Mouse (Mus musculus): ENCODE measurements around the gene Gm7145. TPM values are rescaled to one million over a fixed set of nuclear protein-coding genes. Genes with fewer than 3 reads are reported as not detected.
"Not testable (repeated sequence)": the region's sequence is repeated elsewhere in the genome, so short reads cannot be mapped to it uniquely, and the experiment has no call there.

Gene Gm7145
- polyA plus RNA-seq (2015; fragmentation: Nextera tagmentation; extraction: Ambion mirVana): not detected in 2 replicates

GRCm38 (mm10) chr1:117965639-117966038, at the start of gene Gm7145:
TSS of gene Gm7145 (plus strand) at chr1:117965939.
- no peaks in the 10 kb centered on the region for H3K27me3 ChIP-seq
- H3K36me3 ChIP-seq: no peaks in the 10 kb centered on the region
- H3K4me2 ChIP-seq: no peak within 1 kb of the TSS
- no peak within 1 kb of the TSS for H3K4me3 ChIP-seq
- 73% methylated on average over 4 of the region's 4 CpGs for WGBS
- no peak within 1 kb of the TSS for H3K27ac ChIP-seq
- H3K9ac ChIP-seq: no peak within 1 kb of the TSS
- H3K4me1 ChIP-seq: no peaks in the 10 kb centered on the region
- ATAC-seq (ENCODE audit: insufficient number of reproducible peaks, insufficient read depth, low FRiP score, low TSS enrichment, low read depth): no peak
- H3K9me3 ChIP-seq: no peaks in the 10 kb centered on the region

GRCm38 (mm10) chr1:117927715-117928114, 38.0 kb upstream of the Gm7145 start, which contains the start of gene Gm28168:
TSS of gene Gm28168 (plus strand) at chr1:117928015.
- not testable (repeated sequence) for H3K36me3 ChIP-seq; H3K4me3 ChIP-seq; H3K27ac ChIP-seq; H3K27me3 ChIP-seq; H3K9me3 ChIP-seq; H3K4me2 ChIP-seq; H3K4me1 ChIP-seq; ATAC-seq (ENCODE audit: insufficient number of reproducible peaks, insufficient read depth, low FRiP score, low TSS enrichment, low read depth); H3K9ac ChIP-seq
- 68% methylated on average over 1 of the region's 1 CpGs for WGBS

- H3K4me3 ChIP-seq; H3K9me3 ChIP-seq; H3K27me3 ChIP-seq; H3K27ac ChIP-seq; H3K36me3 ChIP-seq; H3K9ac ChIP-seq; ATAC-seq (ENCODE audit: insufficient number of reproducible peaks, insufficient read depth, low FRiP score, low TSS enrichment, low read depth); H3K4me2 ChIP-seq; H3K4me1 ChIP-seq: not testable (repeated sequence)
Observed at GRCm38 (mm10) chr1:118003876-118004275, 38.1 kb downstream of the Gm7145 start.

- H3K4me2 ChIP-seq; ATAC-seq (ENCODE audit: insufficient number of reproducible peaks, insufficient read depth, low FRiP score, low TSS enrichment, low read depth); H3K36me3 ChIP-seq; H3K27ac ChIP-seq; H3K9ac ChIP-seq; H3K4me1 ChIP-seq; H3K27me3 ChIP-seq; H3K9me3 ChIP-seq; H3K4me3 ChIP-seq: not testable (repeated sequence)
- WGBS: 29% methylated on average over 8 of the region's 8 CpGs
Observed at GRCm38 (mm10) chr1:118012736-118013135, 47.0 kb downstream of the Gm7145 start.

Other genes with a start within 250 kb of the Gm7145 start
- not detected in 2 replicates for gene B020011L13Rik, start 184.8 kb upstream of the Gm7145 start, polyA plus RNA-seq (2015; fragmentation: Nextera tagmentation; extraction: Ambion mirVana)
- not detected in 2 replicates for gene Gm28360, start 135.9 kb upstream of the Gm7145 start, polyA plus RNA-seq (2015; fragmentation: Nextera tagmentation; extraction: Ambion mirVana)
- gene Gm28168, start 37.9 kb upstream of the Gm7145 start, polyA plus RNA-seq (2015; fragmentation: Nextera tagmentation; extraction: Ambion mirVana): not detected in 2 replicates
- 0.20 and 0.22 TPM in 2 replicates for gene Gm29106, start 210.6 kb downstream of the Gm7145 start, polyA plus RNA-seq (2015; fragmentation: Nextera tagmentation; extraction: Ambion mirVana)